Mouse (Mus musculus): ENCODE results near the gene Cdc14a. TPM values are rescaled to one million over a fixed set of nuclear protein-coding genes. Genes with fewer than 3 reads are reported as not detected.

The Cdc14a gene
- total RNA-seq, 2 experiments from 2014 or later: 3.2 to 4.3 TPM

DNA sequence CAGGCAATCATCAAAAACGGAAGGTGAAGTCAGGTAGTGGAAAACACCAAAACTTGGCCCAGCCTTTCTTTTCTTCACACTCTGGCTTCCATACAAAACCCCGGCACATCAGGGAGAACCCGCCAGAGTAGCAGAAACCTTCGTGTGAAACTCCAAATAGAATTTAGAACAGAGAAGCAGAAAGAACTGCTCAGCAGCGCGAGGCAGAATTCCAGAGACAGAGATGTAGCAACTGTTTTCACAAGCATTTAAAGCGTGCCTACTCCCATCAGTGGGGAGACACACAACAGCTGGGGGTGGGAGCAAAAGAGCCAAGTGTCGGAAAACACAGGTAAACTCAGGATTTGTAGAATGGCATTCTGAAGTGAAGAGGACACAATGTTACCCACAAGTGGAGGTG, 125.8 kb downstream of the Cdc14a start:
- peak in 1 of 2 experiments; percentile 74 for DNase-seq (ENCODE audit: low spot score in 2 of 2)
- intact Hi-C loops (cut with DNase I): loop anchor here (5.0 kb wide), 1 partner anchor 46 kb away; the partner anchor contains the start of gene Gpr88

DNA sequence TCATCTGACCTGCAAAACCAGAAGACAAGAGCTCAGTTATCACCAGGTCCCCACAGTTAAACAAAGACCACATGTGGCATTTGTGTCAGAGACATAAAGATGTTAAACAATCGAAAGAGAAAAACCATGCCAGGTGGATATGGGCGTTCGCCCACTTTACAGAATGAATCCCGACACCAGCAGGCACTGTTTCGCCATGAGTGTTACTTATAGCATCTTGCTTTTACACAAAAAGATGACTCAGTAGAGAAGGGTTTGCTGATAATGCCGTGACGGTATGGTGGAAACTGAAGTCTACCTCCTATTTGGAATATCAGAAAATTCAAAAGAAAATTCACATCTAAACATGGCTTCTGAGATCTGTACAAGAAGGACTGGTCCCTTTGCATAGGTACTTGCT, 126.7 kb downstream of the Cdc14a start:
- peak in 1 of 2 experiments; percentile 76 for DNase-seq (ENCODE audit: low spot score in 2 of 2)
- intact Hi-C loops (cut with DNase I): loop anchor here (5.0 kb wide), 1 partner anchor 45 kb away; the partner anchor contains the start of gene Gpr88

DNA sequence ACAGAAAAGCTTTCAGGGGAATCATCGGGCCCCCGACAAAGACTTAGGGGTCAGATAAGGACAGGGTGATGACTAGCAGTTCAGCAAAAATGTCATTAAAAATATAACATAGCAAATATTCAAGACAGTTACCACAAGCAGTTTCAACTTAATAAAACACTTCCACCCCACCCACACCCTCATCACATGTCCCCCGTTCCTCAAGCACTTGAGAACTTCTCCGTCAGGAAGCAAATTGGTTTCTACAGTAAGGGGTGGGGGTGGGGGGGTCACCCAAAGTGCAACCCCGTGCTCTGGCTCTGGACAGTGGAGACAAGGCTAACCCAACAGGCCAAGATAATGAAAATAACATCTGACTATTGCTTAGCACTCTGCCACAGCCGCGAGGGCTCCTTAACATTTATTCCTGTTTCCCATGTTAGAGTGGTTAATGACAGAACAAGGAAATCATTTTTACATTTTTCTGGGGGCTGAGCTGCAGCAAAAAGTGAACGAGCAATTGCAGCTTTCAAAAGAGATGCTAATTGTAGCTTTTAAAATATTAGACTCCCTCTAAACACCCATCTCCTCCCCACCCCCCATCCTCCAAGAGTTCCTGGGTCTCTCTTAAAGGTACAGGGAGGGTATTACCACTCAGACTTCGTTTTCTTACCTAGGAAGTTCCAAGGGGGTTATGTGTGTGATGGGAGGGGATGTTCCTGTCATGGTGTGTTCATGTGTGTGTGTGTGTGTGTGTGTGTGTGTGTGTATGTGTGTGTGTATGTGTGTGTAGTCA, 133.6 kb downstream of the Cdc14a start:
- DNase-seq (ENCODE audit: low spot score in 2 of 2): no peak
- intact Hi-C loops (cut with DNase I): no loop called here

GRCm38 (mm10) chr3:116288833-116289232, 135.0 kb downstream of the Cdc14a start:
- DNase-seq (ENCODE audit: low spot score in 2 of 2): no peak
- intact Hi-C loops (cut with DNase I): no loop called here

GRCm38 (mm10) chr3:116284735-116285134, 139.1 kb downstream of the Cdc14a start:
- no peak for DNase-seq (ENCODE audit: low spot score in 2 of 2)
- intact Hi-C loops (cut with DNase I): no loop called here

DNA sequence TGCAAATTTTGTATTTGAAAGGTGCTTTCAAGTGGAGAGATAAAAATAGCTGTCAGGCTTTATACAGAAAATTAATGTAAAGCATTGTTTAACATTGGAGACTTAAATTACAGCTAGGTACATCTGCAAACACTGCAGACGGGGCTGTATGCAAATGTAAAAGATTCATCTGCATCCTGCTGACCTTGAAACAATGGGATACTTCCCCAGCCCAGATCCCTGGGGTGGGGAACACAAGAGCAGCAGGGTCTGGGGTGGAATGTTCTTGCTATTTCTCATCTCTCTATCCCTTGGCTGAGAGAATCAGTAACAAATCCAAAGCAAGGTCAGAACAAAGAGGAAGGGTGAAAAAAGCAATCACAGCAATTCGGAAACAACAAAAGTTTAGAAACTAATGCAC, 139.8 kb downstream of the Cdc14a start:
- intact Hi-C loops (cut with DNase I): no loop called here
- DNase-seq (ENCODE audit: low spot score in 2 of 2): no peak

DNA sequence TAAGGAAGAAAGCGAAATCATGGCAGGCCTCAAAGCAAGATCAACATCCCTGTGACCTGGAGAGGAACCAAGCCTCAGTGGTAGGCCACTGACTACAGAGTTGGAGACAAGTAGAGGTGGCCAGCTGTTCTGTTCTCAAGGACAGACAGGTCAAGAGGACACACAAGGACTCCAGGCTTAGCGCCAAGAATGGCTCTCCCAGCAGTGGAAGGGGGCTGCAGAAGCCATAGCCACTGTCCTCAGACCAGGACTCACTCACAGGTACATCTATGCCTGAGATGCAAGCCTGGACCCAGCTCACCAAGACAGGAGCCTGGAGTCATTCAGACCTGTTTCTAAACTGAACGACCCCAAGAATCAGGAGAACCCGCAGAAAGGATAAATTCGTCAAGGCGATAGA, 142.2 kb downstream of the Cdc14a start:
- no peak for DNase-seq (ENCODE audit: low spot score in 2 of 2)
- intact Hi-C loops (cut with DNase I): no loop called here

DNA sequence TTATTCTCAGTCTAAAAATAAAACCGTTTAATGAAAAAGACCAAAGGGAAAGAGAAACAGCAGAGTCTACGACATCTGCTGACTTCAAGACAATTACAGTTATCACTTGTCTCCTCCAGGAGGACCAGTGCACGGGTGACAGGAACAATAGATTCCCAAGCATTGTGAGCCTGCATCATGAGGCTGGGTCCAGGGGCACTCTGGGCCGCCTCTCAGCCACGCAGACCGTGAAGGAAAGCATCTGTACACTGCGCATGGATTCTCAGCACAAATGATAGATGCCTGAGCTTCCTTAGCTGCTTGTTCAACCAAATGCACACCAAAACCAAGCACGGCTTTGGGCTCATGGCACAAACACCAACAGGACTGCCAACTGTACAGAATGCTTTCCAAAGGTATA, 146.7 kb downstream of the Cdc14a start:
- no peak for DNase-seq (ENCODE audit: low spot score in 2 of 2)
- intact Hi-C loops (cut with DNase I): no loop called here

- DNase-seq (ENCODE audit: low spot score in 2 of 2): no peak
- intact Hi-C loops (cut with DNase I): no loop called here
These were observed 152.2 kb downstream of the Cdc14a start for GRCm38 (mm10) chr3:116271679-116272078.

DNA sequence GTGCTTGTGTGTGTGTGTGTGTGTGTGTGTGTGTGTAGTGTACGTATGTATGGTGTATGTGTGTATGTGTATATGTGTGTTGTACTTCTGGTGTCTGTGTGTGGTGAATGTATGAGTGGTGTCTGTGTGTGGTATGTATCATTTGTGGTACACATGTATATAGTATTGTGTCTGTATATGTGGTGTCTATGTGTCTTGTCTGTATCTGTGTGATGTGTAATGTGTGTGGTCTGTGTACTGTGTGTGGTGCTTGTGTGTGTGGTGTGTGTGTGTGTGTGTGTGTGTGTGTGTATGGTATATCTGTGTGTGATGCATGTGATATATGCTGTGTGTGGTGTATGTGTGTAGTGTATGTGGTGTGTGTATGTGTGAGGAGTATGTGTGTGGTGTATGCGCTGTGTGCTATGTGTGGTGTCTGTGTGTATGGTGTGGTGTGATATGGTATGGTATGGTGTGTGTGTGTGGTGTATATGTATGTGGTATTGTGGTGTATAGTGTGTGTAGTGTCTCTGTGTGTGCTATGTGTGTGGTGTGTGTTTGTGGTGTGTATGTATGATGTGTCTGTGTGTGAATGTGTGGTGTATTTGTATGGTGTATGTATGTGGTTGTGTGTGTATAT, 156.7 kb downstream of the Cdc14a start:
- intact Hi-C loops (cut with DNase I): no loop called here
- DNase-seq (ENCODE audit: low spot score in 2 of 2): no peak

- peak in 1 of 2 experiments; percentile 46 for DNase-seq (ENCODE audit: low spot score in 2 of 2)
- intact Hi-C loops (cut with DNase I): no loop called here
These were observed 157.5 kb downstream of the Cdc14a start for GRCm38 (mm10) chr3:116266360-116266759.

DNA sequence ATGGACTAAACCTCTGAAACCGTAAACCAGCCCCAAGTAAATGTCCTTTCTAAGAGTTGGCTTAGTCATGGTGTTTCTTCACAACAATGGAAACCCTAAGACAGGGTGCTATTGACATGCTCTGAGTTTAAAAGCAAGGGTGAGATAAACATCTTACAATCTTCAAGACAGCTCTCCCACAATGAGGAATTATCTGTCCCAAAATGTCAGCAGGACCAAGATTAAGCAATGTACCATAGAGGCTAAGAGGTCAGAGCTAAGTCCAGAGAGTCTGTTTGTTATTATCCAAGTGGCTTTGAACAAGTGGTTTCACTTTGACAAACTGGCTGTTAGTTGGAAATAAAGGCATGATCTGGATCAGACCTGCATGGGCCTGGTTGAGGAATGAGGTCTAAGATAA, 159.9 kb downstream of the Cdc14a start:
- no peak for DNase-seq (ENCODE audit: low spot score in 2 of 2)
- intact Hi-C loops (cut with DNase I): no loop called here

GRCm38 (mm10) chr3:116263061-116263460, 160.8 kb downstream of the Cdc14a start:
- intact Hi-C loops (cut with DNase I): no loop called here
- no peak for DNase-seq (ENCODE audit: low spot score in 2 of 2)

GRCm38 (mm10) chr3:116256104-116256503, 167.7 kb downstream of the Cdc14a start:
- no peak for DNase-seq (ENCODE audit: low spot score in 2 of 2)
- intact Hi-C loops (cut with DNase I): no loop called here

DNA sequence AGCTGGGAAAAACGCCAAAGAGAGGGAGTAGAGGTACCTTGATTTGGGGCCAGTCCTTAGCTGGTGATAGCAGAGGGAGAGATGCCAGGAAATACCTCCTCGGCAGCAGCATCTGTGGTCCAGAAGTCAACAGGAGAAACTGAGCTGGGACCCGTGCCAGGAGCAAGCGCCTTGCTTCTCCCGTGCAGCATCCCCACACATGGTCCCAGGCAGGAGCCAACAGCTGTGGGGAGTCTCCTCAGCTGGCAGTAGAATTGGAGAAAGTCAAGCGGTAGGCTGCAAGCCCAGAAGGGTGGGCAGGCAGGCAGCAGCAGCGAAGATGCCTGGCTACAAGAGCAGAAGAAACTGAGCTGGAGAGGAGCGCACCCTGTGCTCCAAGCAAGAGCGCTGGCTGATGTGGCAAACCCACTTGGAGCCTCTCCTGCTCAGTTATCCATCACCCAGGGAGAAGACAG, 170.7 kb downstream of the Cdc14a start, which contains the start of gene Gpr88:
Gene Gpr88, minus strand, starts transcription at position 427 of the 455 bp plus-strand sequence.
- intact Hi-C loops (cut with DNase I): loop anchor here (1.0 to 5.0 kb wide), 4 partner anchors 44 to 220 kb away; no protein-coding TSS in a partner anchor
- DNase-seq (ENCODE audit: low spot score in 2 of 2): peak; percentile 81 to 94

GRCm38 (mm10) chr3:116252255-116253040, 171.4 kb downstream of the Cdc14a start:
- intact Hi-C loops (cut with DNase I): loop anchor here (1.0 to 5.0 kb wide), 4 partner anchors 45 to 220 kb away; no protein-coding TSS in a partner anchor
- DNase-seq (ENCODE audit: low spot score in 2 of 2): peak; percentile 45 to 51

GRCm38 (mm10) chr3:116251481-116252254, 172.2 kb downstream of the Cdc14a start:
- peak; percentile 57 to 66 for DNase-seq (ENCODE audit: low spot score in 2 of 2)
- intact Hi-C loops (cut with DNase I): loop anchor here (2.0 to 5.0 kb wide), 4 partner anchors 46 to 219 kb away; no protein-coding TSS in a partner anchor

DNA sequence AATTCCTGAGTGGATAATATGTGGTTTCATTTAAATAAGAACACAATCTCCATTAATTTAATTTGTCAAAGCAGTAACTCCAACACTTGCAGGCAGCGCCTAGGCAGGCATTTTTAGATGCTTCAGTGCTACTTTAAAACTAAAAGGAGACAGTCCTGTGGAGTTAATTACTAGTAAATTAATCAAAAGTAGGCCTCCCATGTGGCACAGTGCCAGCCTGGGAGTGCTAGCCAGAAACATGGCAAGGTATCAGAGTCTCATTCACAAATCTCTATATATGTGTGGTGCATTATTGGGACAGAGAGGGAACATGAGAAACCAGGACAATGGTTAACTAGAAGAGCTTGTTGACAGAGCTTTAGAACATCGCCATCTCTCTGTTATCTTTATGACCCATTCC, 174.8 kb downstream of the Cdc14a start:
- peak in 1 of 2 experiments; percentile 21 for DNase-seq (ENCODE audit: low spot score in 2 of 2)
- intact Hi-C loops (cut with DNase I): no loop called here

DNA sequence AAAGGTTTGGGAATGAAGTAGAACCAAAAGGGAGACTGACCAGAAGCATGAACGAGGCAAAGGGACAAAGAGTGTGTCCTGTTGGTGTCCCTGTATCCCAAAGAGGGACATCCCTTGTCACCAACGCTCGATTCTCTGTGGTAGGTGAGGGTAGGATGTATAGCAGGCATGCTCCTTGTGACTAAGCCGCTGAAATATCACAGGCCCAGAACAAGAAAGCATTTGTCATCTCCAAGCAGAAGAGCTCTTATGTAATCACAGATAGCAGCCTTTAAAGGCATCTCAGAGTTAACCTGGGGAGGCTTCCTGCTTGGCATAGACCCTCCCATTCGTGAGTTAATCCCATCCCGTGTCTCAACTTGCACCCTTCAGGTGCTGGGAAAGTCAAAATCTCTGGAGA, 179.4 kb downstream of the Cdc14a start:
- intact Hi-C loops (cut with DNase I): no loop called here
- DNase-seq (ENCODE audit: low spot score in 2 of 2): peak in 1 of 2 experiments; percentile 54
